Mouse (Mus musculus) T-helper 17 cell (primary cell): ENCODE data around the gene Dnaaf5.

ENCODE experiments used
- in situ Hi-C, 2 experiments: fragments of 300-600 bp; cut with MboI, MseI; formaldehyde crosslinking; loops; 1 replicate in 1 of 2; 2 replicates in 1 of 2; pipeline ENCODE4 v1.15.1; 2025; ENCODE audit warnings: high pct_unique_total_duplicates in 2 of 2

The Dnaaf5 gene

GRCm38 (mm10) chr5:139140589-139140988 lies 9.4 kb upstream of the Dnaaf5 start:
- in situ Hi-C loops: no loop called here

- in situ Hi-C loops: no loop called here
These were observed 8.7 kb upstream of the Dnaaf5 start for GRCm38 (mm10) chr5:139141326-139141725.

GRCm38 (mm10) chr5:139143890-139144289 lies 6.1 kb upstream of the Dnaaf5 start:
- in situ Hi-C loops: no loop called here

GRCm38 (mm10) chr5:139145726-139146125 lies 4.3 kb upstream of the Dnaaf5 start:
- in situ Hi-C loops: no loop called here

GRCm38 (mm10) chr5:139146476-139147075 lies 3.4 kb upstream of the Dnaaf5 start:
- in situ Hi-C loops: no loop called here

GRCm38 (mm10) chr5:139147178-139148078 lies 2.6 kb upstream of the Dnaaf5 start:
- in situ Hi-C loops: no loop called here

GRCm38 (mm10) chr5:139149006-139149672 lies 884 bp upstream of the Dnaaf5 start:
- in situ Hi-C loops: no loop called here

- in situ Hi-C loops: loop anchor here in 1 of 2 experiments (5.0 kb wide), 1 partner anchor 97 kb away; no protein-coding TSS in a partner anchor
These were observed 594 bp downstream of the Dnaaf5 start for GRCm38 (mm10) chr5:139150603-139151031.

GRCm38 (mm10) chr5:139160899-139161298 lies 10.9 kb downstream of the Dnaaf5 start:
- in situ Hi-C loops: no loop called here

GRCm38 (mm10) chr5:139161632-139162031 lies 11.6 kb downstream of the Dnaaf5 start:
- in situ Hi-C loops: no loop called here

GRCm38 (mm10) chr5:139166781-139167361 lies 16.8 kb downstream of the Dnaaf5 start:
- in situ Hi-C loops: no loop called here

GRCm38 (mm10) chr5:139167548-139167947 lies 17.5 kb downstream of the Dnaaf5 start:
- in situ Hi-C loops: no loop called here

GRCm38 (mm10) chr5:139171929-139172328 lies 21.9 kb downstream of the Dnaaf5 start:
- in situ Hi-C loops: no loop called here

- in situ Hi-C loops: no loop called here
These were observed 24.1 kb downstream of the Dnaaf5 start for GRCm38 (mm10) chr5:139174141-139174540.

GRCm38 (mm10) chr5:139174556-139175547 lies 24.8 kb downstream of the Dnaaf5 start:
- in situ Hi-C loops: loop anchor here (5.0 kb wide), 2 partner anchors 98 to 328 kb away; no protein-coding TSS in a partner anchor

GRCm38 (mm10) chr5:139178895-139179631 lies 29.0 kb downstream of the Dnaaf5 start:
- in situ Hi-C loops: loop anchor here (5.0 kb wide), 2 partner anchors 102 to 332 kb away; no protein-coding TSS in a partner anchor

GRCm38 (mm10) chr5:139183131-139183530 lies 33.1 kb downstream of the Dnaaf5 start:
- in situ Hi-C loops: no loop called here

- in situ Hi-C loops: no loop called here
These were observed 33.6 kb downstream of the Dnaaf5 start for GRCm38 (mm10) chr5:139183601-139184000.

- in situ Hi-C loops: no loop called here
These were observed 34.9 kb downstream of the Dnaaf5 start for GRCm38 (mm10) chr5:139184897-139185296.

GRCm38 (mm10) chr5:139189726-139190125 lies 39.7 kb downstream of the Dnaaf5 start:
- in situ Hi-C loops: no loop called here
